Mouse (Mus musculus) adrenal gland, postnatal 14 days (tissue): ENCODE measurements around the gene Ccdc163. TPM values are rescaled to one million over a fixed set of nuclear protein-coding genes. Genes with fewer than 3 reads are reported as not detected.

Experiments
- DNase-seq: peaks from one replicate; pipeline ENCODE4 v3.0.0; 2021; ENCODE audit warnings: mixed read lengths
- total RNA-seq: library from RNA; stranded (reverse); gene quantifications from 2 replicates; pipeline ENCODE4 v1.2.3, GENCODE M21; 2021

Ccdc163 gene
- total RNA-seq, 1 experiment from 2014 or later, result 19.6 TPM

DNA sequence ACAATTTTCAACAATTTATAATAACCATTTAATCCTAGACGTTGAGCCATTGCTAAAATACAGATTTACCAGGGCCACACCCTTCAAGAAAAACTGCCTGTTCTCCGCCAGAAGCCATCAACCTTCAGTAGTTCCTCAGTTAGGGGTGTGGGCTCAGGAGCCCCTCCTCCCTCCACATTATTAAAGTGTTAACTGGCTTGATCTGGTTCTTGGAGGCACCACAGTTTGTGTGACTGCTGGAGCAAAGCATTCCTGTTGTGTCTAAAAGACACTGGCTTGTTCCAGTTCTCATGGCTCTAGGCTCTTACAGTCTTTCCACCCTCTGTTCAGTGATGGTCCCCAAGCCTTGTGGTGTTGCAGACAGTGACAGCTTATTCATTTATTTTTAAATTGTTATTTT, 72.2 kb downstream of the Ccdc163 start:
- no peak for DNase-seq

DNA sequence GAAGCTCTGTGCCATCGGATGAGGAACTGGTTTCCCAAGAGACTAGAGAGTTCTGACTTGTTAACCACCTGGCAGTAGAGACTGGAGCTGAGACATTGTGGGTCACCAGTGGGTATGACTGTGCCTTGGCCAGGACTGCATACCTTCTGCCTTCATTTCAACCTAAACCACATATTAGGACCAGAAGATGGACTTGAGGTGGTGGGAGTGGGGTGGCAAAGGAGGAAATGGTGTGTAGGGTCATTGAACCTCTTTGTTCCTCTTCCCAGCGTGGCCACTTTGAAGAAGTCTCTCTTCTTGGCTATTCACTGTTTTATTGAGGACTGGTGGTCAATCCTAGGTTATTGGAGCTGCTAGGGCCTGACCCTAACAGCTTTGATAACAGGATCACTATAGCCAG, 73.1 kb downstream of the Ccdc163 start:
- DNase-seq, result no peak

GRCm38 (mm10) chr4:116782171-116782570, 73.9 kb downstream of the Ccdc163 start:
- no peak for DNase-seq

DNA sequence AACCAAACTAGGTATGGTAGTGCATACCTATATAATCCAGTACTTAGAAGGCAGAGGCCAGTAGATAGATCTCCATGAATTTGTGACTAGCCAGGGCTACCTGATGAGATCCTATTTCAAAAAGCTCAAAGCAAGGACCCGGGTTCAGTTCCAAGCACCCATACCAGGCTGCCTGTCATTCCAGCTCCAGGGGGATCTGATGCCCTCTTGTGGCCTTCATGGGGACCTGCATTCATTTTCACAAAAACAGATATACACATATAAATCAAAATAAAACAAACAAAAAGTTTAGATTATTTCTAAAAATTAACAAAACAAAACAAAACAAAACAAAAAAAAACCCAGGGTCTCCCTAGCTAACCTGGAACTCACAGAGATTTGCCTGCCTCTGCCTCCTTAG, 78.3 kb downstream of the Ccdc163 start:
- DNase-seq, result no peak

DNA sequence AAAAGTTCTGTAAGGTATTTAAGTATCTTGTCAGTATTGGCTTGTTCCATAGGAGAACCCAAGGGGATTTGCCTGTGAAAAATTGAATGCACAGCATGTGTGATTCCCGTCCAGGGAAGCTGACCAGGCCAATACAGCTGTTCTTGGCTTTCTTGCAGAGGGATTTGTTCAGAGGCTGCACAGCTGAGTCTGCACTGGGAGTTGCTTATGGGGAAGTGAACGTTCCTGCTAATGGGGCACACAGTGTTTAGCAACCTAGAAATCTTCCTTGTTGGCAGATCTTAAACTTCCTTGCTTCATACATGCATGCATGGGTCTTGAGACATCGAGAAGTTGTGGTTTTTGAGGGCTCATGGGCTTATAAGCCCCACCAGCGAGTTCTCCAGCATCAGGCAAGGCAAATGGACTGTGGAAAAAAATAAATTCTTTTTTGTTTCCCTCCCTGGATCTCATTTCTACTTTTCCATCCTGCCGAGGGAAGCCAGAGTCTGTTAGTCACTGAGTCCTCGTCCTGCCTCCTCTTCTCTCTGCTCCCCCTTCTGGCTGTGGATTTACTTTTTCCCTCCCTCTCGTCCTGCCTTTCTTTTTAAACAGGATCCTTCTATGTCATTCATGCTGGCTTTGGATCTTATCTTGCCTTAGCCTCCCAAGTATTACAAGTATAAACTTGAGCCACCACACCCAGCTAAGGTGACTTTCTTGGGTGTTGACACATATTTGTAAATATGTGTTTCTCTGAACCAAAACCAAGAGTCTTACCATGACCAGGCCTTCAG, 79.9 kb downstream of the Ccdc163 start:
- DNase-seq, result peak; percentile 37

DNA sequence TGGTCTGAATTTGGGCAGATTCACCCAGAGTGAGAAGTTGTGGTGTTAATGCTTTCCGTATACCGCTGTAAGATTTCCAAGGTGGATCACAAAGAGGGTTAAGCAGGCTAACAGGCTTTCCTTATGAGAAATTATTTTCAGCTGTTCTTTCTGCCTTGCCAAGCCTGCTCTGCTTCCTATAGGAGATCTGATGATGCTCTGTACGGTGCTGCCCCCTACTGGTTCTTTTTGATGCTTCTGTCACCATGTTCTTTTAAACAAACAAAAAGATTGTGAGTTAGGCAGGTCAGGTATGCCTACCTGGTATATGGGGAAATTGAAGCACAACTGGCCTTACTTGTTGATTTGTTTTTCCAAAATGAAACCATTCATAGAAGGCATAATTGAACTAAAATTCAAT, 80.6 kb downstream of the Ccdc163 start:
- peak; percentile 87 for DNase-seq

DNA sequence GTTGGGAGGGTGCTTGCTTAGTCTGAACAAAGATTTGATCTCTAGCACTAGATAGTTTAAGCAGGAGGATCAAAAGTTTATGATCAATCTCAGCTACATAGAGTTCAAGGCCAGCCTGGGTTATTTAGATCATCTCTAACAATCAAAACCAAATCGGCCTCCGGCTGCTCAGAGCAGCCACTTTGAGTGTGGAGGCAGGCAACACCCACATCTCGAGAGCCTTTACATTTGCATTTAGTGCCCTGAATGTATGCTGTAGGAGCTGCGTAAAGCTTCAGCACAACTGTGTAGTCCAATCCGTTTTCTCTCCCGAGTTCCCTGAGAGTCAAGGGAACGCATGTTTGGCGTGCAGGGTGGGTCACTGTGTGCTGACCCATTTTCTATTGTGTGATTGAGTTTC, 84.1 kb downstream of the Ccdc163 start:
- DNase-seq, result no peak

DNA sequence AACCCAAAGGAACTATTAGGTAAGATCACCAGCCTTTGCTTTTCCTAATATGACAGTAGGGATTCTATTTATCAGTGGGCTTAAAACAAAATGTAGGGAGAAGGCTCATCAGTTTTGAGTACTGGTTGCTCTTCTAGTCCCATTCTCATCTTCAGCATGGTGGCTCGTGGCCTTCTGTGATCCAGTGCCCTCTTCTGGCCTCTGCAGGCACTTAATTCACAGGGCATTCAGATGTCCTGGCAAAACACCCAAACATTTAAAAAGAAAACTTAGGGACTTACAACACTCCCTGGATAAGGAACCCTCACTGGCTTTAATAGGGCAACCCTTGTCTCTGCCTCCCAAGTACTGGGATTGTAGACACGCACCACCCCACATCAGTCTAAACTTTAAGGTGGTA, 86.0 kb downstream of the Ccdc163 start:
- no peak for DNase-seq

DNA sequence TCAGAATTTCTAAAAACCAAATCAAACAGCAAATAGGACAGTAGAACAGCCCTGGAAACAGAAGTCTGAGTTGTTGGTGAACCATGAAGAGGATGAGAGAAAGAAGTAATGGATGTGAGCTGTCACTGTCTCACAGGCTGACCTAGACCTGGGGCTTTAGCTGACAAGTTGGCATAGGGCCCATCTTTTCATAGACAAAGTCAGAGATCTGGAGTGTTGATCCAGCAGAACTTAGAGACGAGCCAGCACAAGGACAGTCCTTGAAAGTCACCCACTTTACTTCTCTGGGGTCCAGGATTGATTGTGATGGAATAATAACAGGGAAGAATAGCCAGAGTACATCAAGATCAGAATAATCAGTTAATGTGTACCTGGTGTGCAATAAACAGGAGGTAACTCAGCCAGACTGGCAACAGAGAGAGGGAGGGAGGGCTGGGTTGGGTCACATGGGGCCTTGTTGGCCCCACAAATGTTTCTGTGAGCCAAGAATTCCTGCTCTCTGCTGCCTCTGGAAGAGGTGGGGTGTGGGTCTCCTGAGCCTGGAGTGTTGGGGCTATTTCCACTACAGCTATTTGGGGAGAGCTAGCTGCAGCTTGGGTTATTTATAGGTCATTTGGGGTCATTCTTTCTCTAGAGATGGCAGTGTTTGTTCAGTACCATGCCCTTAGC, 88.3 kb downstream of the Ccdc163 start:
- DNase-seq, result peak; percentile 53

GRCm38 (mm10) chr4:116799901-116800300, 91.6 kb downstream of the Ccdc163 start:
- DNase-seq, result peak; percentile 44

Other genes starting within 250 kb of the Ccdc163 start
- 38.9 and 44.3 TPM in 2 replicates for gene Mast2, start 244.3 kb upstream of the Ccdc163 start, total RNA-seq
- gene Ipp, start 201.0 kb upstream of the Ccdc163 start, total RNA-seq, result 13.2 and 14.5 TPM in 2 replicates
- gene Tmem69, start 152.6 kb upstream of the Ccdc163 start, total RNA-seq, result 20.5 and 24.4 TPM in 2 replicates
- 87.0 and 91.7 TPM in 2 replicates for gene Gpbp1l1, start 150.9 kb upstream of the Ccdc163 start, total RNA-seq
- gene Ccdc17, start 111.9 kb upstream of the Ccdc163 start, total RNA-seq, result 10.0 and 11.0 TPM in 2 replicates
- 51.1 and 51.6 TPM in 2 replicates for gene Nasp, start 80.6 kb upstream of the Ccdc163 start, total RNA-seq
- gene Akr1a1, start 56.8 kb upstream of the Ccdc163 start, total RNA-seq, result 639 and 649 TPM in 2 replicates
- 546 and 672 TPM in 2 replicates for gene Prdx1, start 23.0 kb upstream of the Ccdc163 start, total RNA-seq
- 39.5 and 41.9 TPM in 2 replicates for gene Mmachc, start 103 bp upstream of the Ccdc163 start, total RNA-seq
- gene Tesk2, start 12.4 kb downstream of the Ccdc163 start, total RNA-seq, result 4.9 and 5.1 TPM in 2 replicates
- gene Toe1, start 99.1 kb downstream of the Ccdc163 start, total RNA-seq, result 18.9 and 22.0 TPM in 2 replicates
- gene Mutyh, start 99.2 kb downstream of the Ccdc163 start, total RNA-seq, result 2.5 and 6.4 TPM in 2 replicates
- gene Hpdl, start 113.2 kb downstream of the Ccdc163 start, total RNA-seq, result 6.1 and 7.0 TPM in 2 replicates
- 3.1 and 3.5 TPM in 2 replicates for gene Zswim5, start 168.9 kb downstream of the Ccdc163 start, total RNA-seq